Mouse (Mus musculus) thymus, postnatal 36 days (tissue): ENCODE measurements around the gene Yipf2.
"Not testable (repeated sequence)": the region's sequence is repeated elsewhere in the genome, so short reads cannot be mapped to it uniquely, and the experiment has no call there.

Experiments
- DNase-seq, 2 experiments: peaks; one replicate each; pipeline ENCODE4 v3.0.0; 2022; ENCODE audit warnings: mixed read lengths in 2 of 2

Yipf2 gene

DNA sequence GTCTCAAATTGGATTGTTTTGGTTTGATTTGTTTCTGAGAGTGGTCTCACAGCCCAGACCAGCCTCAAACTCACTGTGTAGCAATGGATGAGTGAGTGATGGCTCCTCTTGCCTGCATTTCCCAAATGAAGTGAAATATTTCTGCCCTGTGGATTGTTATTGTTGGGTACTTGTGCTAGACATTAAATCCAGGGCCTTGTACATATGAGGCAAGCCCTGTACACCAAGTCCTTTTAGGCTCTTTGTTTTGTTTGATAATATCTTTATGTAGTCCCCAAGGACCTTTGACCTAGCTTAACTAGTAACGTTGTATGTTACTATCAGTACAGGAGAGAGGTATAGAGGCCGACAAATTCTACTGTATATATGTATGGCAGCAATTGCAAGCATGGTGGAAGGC is 2.2 kb upstream of the Yipf2 start:
- no peak for DNase-seq

DNA sequence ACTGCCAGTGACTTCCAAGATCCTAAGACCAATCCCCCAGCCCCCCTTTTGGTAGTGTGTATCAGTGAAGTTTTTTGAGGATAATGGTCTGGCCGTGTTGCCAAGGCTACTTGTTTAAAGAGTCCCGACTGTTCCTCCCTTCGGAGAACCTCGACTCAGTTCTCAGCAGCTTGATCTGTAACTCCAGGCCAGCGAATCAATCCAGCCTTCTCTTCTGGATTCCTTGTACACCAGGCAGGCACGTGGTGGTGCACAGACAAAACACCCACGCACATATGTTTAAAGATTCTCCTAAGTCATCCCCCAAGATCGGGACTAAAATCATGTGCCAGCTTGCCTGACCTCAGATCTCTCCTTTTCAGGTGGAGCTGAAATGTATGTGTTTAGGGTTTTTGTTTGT is 1.7 kb upstream of the Yipf2 start:
- not testable (repeated sequence) for DNase-seq

DNA sequence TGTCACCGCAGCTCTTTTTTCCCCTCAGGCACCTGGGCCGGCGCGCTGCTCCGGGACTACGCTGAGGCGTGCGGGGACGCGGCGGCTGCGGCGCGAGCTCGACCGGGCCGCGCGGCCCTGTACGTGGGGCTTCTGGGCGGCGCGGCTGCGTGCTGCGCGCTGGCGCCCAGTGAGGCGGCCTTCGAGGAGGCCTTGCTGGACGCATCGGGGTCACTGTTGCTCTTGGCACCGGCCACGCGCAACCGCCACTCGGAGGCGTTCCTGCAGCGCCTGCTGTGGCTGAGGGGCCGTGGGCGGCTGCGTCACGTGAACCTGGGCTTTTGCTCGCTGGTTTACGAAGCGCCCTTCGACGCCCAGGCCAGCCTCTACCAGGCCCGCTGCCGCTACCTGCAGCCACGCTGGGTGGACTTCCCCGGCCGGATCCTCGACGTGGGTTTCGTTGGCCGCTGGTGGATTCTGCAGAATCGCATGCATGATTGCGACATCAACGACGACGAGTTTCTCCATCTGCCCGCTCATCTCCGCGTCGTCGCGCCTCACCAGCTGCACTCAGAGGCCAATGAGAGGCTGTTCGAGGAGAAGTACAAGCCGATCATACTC is 594 bp upstream of the Yipf2 start:
- DNase-seq, result peak; percentile 42 to 62

DNA sequence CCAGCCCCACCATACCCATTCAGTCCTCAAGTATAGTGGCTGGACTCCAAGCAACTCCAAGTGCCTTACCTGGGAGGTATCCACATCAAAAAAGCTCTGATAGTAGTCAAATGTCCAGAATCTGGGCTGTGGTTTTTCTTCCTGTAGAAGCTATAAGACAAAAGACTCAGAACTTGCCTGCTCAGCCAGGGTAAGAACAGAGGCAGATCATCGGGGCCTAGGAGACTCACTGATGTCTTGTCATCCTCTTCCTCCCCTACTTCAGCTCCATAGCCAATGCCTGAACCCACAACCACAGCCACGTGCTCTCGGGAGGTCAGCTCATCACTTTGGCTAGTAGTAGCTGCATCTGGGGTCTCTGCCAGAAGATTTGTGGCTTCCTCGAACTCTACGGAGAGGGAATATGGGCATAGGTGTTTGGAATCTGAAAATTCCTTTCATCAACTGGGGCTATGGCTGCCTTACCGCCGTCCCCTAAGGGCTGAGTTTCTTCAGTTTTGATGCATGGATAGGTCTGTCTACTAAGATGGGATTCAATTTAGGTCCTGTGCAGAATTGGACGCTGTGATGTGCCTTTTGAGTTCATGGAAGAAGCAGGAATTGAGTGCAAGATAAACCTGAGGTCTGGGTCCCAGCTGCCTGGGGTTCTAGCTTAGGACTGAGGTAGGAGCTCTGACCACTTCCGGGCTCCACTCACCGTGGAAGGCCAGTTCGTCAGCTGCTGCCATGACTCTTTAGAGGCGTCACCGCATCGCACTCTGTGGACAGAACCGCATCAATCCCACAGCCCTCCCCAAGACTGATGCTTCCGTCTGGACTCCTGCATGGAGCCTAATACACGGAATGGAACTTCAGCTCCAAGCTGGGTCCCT is 561 bp downstream of the Yipf2 start:
- no peak for DNase-seq

DNA sequence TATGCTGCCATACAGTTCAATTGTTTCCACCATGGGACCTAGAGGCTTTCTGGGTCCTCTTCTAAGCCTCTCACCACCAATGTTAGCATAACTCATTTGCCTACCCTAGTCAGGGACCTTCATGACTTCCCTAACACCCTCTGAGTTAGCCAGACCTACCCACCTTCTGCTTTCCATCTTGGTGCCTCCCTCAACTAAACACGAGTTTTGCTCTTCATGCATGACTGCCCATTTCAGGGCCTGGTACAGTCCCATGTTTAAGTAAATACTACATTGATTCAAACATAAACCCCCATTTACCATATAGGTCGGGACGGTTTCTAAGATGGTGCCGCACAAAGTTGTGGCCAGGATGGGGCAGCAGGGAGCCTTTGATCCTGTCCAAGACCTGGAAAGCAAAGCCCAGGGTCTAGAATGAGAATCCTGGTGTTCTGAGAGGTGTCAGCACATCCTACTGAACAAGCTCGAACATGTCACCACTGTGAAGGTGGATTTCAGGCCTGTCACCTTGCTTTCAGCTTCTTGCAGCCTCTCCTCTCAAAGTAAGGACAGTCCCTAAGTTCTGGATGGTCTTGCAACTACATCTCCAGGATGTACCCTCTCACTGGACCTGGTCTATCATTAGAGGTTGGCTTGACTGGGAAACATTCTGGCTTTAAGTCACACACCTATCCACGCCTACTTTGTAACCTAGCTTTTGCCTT is 1.3 kb downstream of the Yipf2 start:
- DNase-seq, result no peak

DNA sequence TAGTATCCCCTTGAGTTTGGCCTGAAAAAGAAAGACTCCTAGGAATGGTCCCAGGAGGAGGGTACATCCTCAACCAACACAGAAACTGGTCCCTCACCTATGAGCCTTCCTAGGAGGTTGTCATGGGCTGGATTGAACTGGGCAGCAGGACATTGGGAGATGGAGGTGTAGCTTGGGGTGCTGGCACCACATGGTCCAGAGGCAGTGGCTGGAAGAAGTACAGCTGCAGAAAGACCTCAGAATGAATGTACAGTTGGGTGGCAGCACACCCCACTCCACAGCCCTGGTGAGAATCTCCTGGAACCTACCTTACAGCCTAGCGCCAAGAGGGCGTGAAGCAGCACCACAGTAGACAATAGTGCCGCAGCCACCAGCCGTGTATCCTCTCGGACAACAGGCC is 3.1 kb downstream of the Yipf2 start:
- DNase-seq, result no peak

DNA sequence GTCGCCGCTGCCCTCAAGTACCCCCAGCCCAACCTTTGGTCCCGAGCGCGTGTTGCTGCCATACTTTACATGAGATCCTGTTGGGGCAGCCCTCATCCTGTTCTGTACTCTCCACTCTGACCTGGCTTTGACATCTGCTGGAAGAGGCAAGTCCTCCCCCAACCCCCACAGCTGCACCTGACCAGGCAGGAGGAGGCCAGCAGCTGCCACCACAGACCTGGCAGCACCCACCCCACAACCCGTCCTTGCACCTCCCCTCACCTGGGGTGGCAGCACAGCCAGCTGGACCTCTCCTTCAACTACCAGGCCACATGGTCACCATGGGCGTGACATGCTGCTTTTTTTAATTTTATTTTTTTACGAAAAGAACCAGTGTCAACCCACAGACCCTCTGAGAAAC is 4.3 kb downstream of the Yipf2 start:
- DNase-seq, result no peak

DNA sequence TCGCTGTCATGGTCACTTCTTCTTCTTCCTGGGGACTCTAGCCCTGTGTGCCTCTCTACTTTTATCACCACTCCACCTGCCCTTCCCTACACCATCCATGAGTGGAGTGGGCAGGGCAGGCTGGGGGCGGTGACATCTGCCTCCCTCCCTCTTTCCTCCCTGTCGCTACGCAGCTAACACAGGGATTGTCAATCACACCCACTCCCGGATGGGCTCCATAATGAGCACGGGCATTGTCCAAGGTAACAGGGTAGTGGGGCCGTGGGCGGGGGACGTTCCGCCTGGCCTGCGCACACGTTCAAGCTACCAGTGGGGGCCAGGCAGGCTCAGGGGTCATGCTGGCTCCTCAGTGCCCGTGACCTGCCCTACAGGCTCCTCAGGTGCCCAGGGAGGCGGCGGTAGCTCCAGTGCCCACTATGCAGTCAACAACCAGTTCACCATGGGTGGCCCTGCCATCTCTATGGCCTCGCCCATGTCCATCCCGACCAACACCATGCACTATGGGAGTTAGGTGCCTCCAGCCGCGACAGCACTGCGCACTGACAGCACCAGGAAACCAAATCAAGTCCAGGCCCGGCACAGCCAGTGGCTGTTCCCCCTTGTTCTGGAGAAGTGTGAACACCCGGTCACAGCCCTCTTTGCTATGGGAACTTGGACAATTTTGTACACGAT is 4.8 kb downstream of the Yipf2 start:
- no peak for DNase-seq

DNA sequence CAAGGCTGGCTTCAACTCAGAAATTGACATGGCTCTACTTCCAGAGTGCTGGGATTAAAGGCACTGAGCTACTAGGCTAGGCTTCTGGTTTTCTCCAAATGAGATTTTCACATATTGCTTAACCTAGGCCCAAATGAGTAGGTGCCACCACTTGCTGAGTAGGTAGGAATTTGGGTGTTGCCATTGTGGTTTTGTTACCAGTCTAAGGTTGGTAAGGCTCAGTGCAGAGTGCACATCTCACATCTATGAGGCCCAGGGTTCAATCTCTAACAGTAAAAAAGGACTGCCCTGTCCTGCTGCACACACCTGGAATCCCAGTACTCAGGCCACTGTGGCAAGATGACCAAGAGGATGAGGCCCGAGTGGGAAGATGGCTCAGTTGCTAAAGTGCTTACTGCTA is 7.2 kb downstream of the Yipf2 start:
- no peak for DNase-seq

DNA sequence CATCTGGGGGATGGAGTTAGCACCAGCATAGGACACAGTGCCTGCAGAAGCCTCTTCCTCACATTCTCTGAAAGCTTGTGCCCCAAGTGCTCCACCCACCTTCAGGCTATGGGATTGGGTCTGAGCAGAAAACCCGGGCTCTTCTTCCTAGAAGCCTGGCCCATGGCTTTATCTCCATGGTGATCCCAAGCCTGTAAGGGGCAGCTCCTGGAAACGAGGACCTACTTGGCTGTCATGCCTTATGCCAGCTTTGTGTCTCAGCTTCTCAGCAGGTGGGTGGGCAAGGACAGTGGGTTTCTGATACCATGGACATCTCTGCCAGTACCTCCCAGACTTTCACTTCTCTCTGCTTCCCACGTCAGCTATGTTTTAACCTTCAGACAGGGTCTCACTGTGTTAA is 14.4 kb downstream of the Yipf2 start:
- no peak for DNase-seq

DNA sequence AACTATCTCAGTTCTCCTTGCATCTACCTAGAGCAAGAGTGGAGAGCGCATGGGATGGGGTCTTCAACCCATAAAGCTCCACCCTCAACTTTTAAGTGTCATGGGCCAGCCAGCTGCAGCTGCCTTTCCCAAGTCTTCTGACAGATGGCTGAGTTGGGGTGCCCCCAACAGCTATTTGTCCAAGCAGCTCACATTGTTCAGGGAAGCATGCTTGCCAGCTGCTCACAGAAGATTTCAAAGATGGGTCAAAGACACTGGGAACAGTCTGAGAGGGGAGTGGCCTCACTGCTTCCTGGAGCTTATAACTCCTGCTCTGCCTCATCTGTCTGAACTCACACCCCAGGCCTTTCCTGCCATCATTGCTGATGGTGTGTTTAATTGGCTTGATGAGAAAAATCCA is 16.3 kb downstream of the Yipf2 start:
- DNase-seq, result no peak

DNA sequence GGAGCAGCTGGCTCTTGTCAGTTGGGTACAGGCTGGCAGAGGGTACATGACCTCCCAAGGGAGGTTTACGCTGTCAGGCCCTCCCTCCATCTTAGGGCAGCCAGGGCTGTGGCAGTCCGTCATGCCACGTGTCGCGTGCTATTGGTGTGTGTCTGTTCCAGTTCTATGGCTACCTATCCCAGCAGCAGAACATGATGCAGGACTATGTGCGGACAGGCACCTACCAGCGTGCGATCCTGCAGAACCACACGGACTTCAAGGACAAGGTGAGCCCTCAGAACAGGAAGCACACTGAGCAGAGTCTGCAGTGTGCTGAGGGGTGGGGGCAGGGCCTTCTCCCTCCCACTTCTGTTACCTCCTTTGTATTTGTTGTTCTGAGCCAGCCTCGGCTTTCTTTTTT is 17.4 kb downstream of the Yipf2 start:
- no peak for DNase-seq

DNA sequence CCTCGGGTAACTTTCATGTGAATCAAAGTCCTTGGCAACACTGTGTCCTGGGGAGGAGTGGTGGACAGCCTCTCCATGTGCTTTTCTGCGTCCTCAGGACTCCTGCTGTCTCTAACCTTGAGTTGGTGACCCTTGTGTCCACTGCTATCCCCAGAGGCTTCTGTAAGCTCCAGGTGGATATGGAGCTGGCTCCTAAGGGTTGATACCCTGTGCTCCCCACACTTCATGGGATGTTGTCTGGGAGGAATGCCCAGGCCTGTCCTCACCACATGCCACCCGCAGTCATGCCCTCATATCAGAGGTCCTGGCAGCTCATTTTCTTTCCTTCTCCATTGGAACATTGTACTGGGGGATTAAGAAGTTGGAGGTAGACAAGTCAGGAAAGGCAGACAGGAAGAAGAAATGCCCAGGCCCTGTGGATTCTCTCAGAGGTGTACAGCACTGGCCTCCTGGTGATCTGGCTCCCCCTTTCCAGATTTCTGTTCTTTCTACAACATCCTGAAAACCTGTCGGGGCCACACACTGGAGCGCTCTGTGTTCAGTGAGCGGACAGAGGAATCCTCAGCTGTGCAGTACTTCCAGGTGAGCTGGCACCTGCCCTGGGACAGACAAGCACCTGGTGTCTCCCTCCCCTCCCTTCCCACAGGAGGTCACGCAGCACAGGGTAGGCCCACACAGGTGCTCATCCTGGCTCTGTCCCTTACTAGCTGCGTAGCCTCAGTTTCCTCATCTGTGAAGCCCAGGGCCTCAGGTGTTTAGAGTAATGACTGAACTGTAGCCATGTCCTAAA is 18.4 kb downstream of the Yipf2 start:
- DNase-seq, result no peak

DNA sequence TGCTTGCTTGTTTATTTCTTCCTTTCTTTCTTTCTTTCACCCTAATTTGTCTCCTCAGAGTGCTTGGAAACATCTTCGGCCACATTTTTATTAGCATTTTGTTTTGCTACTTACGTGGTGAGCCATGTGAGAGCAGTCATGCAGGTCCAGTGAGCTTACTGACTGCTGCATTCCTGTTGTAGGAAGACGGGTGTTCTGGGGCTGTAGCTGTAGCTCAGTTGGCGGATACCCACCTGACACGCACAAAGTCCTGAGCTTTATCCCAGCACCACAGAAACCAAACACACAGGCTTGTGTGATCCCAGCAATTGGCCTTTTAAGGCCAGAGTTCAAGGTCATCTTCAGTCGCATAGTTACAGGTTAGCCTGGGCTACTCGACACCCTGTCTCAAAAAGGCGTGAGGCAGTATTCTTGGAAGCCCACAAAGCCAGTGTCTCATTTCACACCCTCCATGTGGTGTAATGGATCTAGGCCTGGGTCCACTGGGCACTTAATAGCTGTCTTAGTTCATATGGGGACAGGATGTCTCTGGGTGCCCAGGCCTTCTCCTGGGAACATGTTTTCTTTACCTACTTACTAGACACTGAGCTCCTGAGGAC is 23.9 kb downstream of the Yipf2 start:
- no peak for DNase-seq

DNA sequence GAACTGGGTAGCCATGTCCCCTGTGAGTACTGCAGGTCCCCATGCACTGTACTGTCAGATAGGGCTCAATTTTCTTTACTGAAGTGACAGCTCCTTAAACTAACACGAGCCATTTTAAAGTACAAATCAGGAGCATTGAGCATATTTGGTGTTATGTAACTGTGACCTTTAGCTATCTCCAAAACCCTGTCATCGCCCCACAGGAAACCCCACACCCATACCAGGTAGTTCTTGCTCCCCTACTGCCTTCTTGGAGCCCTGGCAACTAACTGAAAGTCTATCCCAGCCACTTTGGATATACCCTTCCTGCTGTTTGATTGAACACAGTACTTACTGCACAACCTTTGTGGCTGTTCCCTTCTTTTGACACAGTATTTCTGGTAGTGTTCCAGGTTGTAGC is 25.6 kb downstream of the Yipf2 start:
- no peak for DNase-seq

DNA sequence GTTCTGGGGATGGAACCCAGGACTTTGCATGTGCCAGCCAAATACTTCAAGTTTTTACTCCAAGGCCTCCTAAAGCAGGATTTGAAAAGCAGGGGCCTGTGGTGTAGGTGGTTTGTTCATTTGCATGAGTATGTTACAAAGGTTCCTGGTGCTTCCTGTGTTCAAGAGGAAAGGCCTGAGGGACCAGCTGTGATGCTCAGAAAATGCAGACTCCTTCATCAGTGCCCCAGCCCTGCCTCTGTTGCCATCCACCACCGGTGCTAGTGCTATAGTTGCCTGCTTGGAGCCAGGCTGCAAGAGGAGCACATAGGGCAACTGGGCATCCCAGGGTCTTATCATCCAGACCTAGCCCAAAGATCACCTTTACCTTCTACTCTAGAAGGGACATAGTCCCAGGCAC is 26.1 kb downstream of the Yipf2 start:
- DNase-seq, result no peak

DNA sequence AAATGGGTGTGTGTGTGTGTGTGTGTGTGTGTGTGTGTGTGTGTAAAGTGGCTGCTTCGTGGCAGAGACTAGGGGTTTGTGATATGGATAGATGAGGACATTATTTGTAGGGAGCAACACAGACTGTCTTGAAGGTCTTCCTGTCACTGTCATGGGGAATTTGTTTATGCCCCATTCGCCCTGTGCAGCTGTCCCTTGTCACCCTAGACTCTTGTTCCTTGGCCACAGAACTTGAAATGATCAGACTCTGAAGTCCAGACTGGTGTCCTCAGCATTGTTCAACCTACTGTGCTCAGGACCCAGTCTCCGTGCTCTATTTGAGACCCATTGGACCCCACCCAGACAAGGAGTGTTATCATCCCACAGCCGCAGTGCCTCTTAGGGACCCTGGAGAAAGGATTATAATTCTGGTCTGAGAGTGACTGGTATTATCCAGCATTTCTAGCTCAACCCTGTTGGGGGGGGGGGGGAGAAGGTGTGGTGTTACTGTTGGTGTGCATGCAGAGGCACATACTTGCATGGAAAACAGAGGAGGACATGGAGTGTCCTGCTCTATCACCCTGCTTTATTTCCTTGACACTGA is 27.5 kb downstream of the Yipf2 start:
- DNase-seq, result no peak

DNA sequence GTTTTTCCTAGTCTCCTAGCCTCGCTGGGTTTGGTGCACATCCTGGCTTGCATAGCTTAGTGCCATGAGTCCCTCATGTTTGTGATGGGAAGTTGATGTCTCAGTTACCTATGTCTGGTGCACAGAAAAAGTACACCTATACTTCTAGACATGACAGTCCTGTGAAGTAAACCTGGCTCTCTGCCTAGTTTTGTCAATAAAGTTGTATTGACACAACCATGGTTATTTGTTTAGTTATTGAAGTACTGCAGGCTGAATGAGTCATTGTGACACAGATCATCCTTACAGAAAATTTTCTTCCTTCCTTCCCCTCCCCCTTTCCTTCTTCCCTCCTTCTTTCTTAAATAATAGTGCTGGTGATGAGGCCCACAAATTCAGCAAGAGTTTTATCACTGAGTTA is 28.2 kb downstream of the Yipf2 start:
- no peak for DNase-seq

DNA sequence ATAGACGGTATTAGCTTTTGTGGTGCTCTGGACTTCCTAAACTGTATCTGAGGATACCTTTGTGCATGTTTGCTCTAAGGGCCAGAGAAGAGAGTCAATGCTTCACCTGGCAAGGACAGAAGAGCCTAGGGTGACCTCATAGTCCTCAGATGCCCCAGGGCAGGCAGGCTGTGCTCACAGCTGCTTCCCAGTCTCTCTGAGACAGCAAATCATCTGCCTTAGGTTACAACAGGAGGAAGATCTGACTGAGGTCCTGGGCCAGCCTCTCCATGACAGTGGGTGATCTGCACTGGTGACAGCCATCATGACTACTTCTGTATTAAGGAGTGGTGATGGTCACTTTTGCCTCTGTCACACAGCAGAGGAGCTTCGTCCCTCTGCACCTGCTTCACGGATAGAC is 33.5 kb downstream of the Yipf2 start:
- no peak for DNase-seq

DNA sequence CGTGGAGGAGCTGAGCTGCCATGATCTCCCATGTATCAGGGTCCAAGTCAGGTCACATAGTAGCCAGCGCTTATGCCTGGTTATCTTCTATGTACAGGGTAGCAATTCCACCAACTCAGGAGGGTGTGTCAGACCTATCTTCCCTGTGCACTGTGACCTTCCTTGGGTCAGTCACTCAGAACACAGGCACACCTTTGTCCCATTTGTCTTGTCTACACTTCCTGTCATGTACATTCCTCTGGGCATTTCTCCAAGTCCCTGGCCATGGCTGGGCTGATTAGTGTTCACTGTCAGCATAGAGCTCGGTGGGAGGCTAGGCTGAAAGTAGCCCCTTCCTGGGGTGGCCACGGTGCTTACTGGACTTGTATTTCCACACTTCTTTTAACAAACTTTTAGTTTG is 34.3 kb downstream of the Yipf2 start:
- no peak for DNase-seq

DNA sequence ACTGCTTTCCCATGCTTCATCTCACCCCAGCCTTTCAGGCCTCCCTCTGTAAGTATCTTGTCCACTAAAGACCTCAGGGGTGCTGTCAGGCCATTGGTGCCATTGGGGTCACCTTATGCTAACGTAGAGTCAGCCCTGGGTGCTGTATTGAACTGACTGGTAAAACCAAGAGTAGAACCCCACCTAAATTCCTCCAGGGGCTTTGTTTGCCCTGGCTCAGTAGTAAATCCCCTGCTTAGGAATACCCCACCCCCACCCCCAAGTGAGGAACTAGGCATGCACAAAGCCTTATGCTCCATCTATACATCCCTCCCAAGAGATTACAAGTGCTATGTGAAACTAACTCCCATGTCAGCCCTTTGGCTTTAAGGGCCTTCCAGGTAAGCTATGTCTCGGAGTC is 35.1 kb downstream of the Yipf2 start:
- DNase-seq, result no peak

DNA sequence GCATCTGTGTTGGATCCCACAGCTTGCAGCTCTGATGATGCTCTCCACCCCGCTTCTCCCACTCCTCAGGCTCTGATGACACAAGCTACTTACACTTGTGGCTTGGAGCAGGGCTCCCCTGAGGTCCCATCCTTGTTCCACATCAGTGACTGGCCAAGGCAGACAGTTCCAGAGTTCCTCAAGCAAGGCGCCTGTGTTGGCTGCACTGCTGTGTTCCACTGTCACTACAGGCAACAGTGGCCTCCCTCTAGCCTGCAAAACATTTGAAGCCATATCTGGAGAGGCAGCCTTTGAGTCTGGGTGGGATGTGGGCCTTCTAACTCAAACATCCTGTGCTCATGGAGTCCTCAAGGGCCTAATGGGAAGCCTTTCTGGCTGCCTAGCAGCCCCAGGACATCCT is 35.6 kb downstream of the Yipf2 start:
- no peak for DNase-seq
